Mouse (Mus musculus) cerebellum, adult 2 months (tissue): ENCODE results near the gene Gp9. TPM values are rescaled to one million over a fixed set of nuclear protein-coding genes. Genes with fewer than 3 reads are reported as not detected.
A peak's percentile ranks its signal among the peaks of the same experiment; 100 is the strongest.

ENCODE experiments used
- DNase-seq, 2 experiments: peaks; one replicate each; pipeline ENCODE4 v3.0.0; 2021
- H3K27ac ChIP-seq: fragments of 200-500 bp; 2 replicates; pipeline ENCODE4 v1.5.1; 2012; ENCODE audit warnings: low read length, control low read depth, inconsistent platforms; ENCODE audit not compliant: insufficient read depth
- H3K27me3 ChIP-seq: fragments of 200-500 bp; 2 replicates; pipeline ENCODE4 v1.6.1; 2012; ENCODE audit warnings: inconsistent platforms, mild to moderate bottlenecking, low read length, moderate library complexity; ENCODE audit not compliant: control insufficient read depth, insufficient read depth
- H3K4me1 ChIP-seq: fragments of 200-500 bp; 2 replicates; pipeline ENCODE4 v1.6.1; 2011; ENCODE audit warnings: low read length; ENCODE audit not compliant: control insufficient read depth, insufficient read depth
- H3K4me3 ChIP-seq: fragments of 200-500 bp; replicated peaks from 2 replicates; pipeline ENCODE3; 2011; ENCODE audit warnings: mild to moderate bottlenecking, low read depth, low read length, control low read depth; ENCODE audit not compliant: insufficient read depth
- CTCF ChIP-seq: fragments of 200-500 bp; IDR thresholded peaks from 2 replicates; pipeline ENCODE4 v1.5.1; 2011; ENCODE audit warnings: low read depth, mild to moderate bottlenecking, control low read depth, low read length, moderate library complexity, borderline replicate concordance; ENCODE audit not compliant: insufficient read depth
- POLR2A ChIP-seq: fragments of 200-500 bp; IDR thresholded peaks from 2 replicates; pipeline ENCODE4 v1.6.1; 2011; ENCODE audit warnings: low read length, control low read depth, borderline replicate concordance; ENCODE audit not compliant: insufficient read depth
- WGBS: fragments of 180-500 bp; shearing (Covaris S2); methylation state at CpG from one replicate; pipeline ENCODE4 v1.1.7; 2018; 5-methylcytosine and 5-hydroxymethylcytosine counted together
- polyA plus RNA-seq: library from polyadenylated mRNA; depleted of rRNA; stranded (reverse); fragments of >200 nt; gene quantifications from 2 replicates; pipeline ENCODE4 v1.2.3, GENCODE M21; 2012; rRNA removed

Gp9 gene
- polyA plus RNA-seq, 1 experiment = 0.49 TPM

DNA sequence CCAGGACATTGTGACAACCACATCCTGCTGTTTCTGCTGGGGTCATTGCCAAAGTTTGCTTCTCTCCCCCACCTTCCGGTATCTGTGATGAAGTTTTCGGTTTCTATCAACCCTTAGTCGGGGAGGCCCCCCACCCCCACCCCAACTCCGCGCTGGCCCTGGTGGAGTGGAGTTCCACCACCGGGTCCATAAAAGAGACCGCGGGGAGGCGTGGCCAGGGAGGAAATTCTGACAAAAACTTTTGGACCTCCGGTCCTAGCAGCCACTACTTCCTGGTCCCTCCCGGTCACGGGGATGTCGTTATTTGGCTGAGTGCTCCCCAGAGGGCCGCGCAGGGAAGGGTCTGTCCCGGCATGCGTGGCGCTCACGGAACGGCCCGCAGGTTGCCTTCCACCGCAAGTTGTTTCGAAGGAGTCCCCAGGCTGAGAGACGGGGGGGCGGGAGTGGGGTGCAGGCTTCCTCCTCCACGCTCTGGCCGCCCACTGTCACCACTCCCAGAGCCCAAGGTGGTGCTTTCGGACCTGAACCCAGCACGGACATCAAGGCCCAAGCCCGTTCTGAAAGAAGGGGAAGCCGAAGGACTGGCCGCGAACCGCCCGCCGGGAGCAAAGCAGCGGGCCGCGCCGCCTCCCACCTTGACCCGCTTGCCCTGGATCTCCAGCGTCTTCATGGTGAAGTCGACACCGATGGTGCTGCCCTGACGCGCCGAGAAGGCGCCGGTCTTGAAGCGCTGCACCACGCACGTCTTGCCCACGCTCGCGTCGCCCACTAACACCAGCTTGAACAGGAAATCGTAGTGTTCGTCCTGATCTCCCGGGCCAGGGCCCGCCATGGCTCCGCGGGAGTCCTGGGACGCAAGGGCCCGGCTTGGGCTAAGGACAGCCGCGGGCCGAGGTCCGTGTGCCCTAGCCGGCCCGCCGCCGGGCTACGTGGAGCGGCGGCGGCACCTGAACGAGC, 33.1 kb downstream of the Gp9 start:
- Histone ChIP-seq H3K27me3 (no peaks in the 10 kb centered on the region), H3K4me3 (peak overlapping the region; percentile 65), H3K4me1 (peaks cover 11% of the 10 kb centered on the region), H3K27ac (peak overlapping the region; percentile 34)
- no peak for TF ChIP-seq POLR2A
- no peak for TF ChIP-seq CTCF
- DNase-seq = peak in 1 of 2 experiments; percentile 37
- WGBS = under 1% methylated on average over 77 of the region's 77 CpGs

DNA sequence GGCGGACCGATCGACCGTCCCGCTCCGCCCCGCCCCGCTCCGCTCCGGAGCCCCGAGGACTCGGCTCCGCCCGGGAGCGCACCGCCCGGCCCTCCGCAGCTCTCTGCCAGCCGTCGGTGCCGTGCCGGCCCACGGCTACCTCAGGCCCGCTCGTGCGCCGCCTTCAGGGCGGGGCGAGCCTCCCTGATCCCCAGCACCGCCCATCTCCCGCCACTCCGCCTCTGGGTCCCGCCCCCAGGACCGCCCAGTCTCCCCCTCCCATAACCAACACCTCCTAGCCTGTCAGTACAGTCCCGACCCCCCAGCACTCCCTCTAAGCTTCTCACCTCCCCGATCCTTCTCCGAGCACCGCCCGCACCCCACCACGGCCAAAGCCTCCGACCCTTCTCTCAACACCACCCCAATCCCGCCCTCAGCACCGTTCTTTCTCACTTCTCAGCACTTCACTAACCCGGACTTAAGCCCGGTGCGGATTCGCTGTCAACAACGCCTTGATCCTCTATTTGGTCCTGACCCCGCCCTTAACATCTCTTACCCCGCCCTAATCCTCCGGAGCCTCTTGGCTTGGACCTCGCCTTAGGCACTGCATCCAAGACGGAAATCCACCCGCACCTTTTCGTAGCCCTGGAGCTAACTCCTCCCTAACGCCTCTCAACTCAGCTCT, 33.9 kb downstream of the Gp9 start, which contains the start of gene Rab43:
Gene Rab43 (minus strand): TSS at position 490 of the 664 bp plus-strand sequence.
- Histone ChIP-seq H3K27me3 (no peaks in the 10 kb centered on the region), H3K4me3 (peak within 1 kb of the TSS; percentile 65), H3K4me1 (peaks cover 11% of the 10 kb centered on the region), H3K27ac (peak within 1 kb of the TSS; percentile 34)
- WGBS = under 1% methylated on average over 55 of the region's 56 CpGs
- TF ChIP-seq CTCF (no peak), POLR2A (peak; percentile 69)
- peak; percentile 91 to 92 for DNase-seq

DNA sequence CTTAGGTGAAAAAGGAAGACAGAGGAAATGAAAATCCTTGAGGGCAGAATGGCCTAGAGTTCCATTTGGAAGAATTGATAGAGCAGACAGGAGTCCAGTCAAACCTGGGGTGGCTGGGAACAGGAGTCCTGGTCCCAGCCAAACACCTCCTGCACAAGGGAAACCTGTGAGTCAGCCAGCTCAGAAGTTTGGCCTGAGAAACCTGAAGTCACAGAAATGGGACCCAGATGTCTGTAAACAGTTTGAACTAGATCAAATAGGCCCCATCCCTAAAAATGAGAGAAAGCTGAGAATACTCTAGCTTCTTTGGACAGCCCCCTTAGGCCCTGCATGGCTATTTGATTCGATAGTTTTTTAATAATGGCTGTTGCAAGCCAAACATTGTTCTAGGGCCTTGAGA, 34.8 kb downstream of the Gp9 start:
- H3K27ac ChIP-seq = no peak overlapping the region
- no peak for DNase-seq
- 89% methylated on average over 1 of the region's 1 CpGs for WGBS
- peaks cover 8% of the 10 kb centered on the region; the same call in 1 of the 2 replicates for H3K4me1 ChIP-seq
- TF ChIP-seq POLR2A = no peak
- no peak for TF ChIP-seq CTCF
- H3K4me3 ChIP-seq = no peak overlapping the region
- H3K27me3 ChIP-seq = no peaks in the 10 kb centered on the region

DNA sequence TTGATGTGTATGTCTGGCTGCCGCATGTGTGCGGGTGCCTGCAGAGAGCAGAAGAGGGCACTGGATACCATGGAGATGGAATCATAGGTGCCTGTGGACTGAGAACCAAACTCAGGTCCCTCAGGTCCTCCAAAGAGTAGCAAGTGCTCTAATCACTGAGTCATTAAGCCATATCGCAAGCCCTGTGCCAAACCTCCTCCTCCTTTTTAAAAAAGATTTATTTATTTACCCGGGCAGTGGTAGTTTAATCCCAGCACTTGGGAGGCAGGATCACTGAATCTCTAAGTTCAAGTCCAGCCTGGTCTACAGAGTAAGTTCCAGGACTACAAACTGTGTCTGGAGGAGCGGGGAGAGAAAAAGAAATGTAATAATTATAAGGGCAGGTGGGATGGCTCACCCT, 36.6 kb downstream of the Gp9 start:
- DNase-seq = no peak
- peaks cover 5% of the 10 kb centered on the region; the same call in 1 of the 2 replicates for H3K4me1 ChIP-seq
- H3K4me3 ChIP-seq = no peak overlapping the region
- no peak for TF ChIP-seq CTCF
- TF ChIP-seq POLR2A = no peak
- WGBS = 92% methylated on average over 5 of the region's 5 CpGs
- H3K27ac ChIP-seq = no peak overlapping the region
- no peaks in the 10 kb centered on the region for H3K27me3 ChIP-seq

DNA sequence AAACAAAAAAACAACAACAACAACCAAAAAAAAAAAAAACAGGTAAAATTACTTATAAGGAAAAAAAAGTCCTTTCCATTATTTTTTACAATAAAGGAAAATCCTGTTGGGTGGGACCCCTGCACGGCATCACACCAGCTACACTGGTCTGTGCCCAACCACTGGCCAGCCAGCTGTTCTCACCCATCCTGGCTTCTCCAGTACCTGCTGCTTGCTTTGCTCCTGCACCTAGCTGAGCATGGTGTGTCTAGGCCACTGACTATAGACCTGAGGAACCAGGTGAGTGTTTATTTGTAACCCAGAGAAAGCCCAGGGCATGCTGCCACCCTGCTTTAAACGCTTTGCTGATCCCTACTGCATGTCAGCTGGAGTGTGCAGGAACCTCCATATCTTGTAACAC, 42.5 kb downstream of the Gp9 start:
- Histone ChIP-seq H3K27me3 (no peaks in the 10 kb centered on the region), H3K4me1 (no peaks in the 10 kb centered on the region), H3K4me3 (no peak overlapping the region), H3K27ac (no peak overlapping the region)
- TF ChIP-seq CTCF (no peak), POLR2A (no peak)
- WGBS = 91% methylated on average over 2 of the region's 2 CpGs
- no peak for DNase-seq

Other genes with a start within 250 kb of the Gp9 start
- 0.39 and 0.70 TPM in 2 replicates for gene Arhgap25, start 244.8 kb upstream of the Gp9 start, polyA plus RNA-seq
- 0.03 and 0.13 TPM in 2 replicates for gene Prokr1, start 187.3 kb upstream of the Gp9 start, polyA plus RNA-seq
- 4.6 and 5.0 TPM in 2 replicates for gene Aplf, start 105.9 kb upstream of the Gp9 start, polyA plus RNA-seq
- gene Efcc1, start 47.2 kb upstream of the Gp9 start, polyA plus RNA-seq = 4.0 and 4.5 TPM in 2 replicates
- 18.9 and 19.4 TPM in 2 replicates for gene Rab43, start 34.1 kb downstream of the Gp9 start, polyA plus RNA-seq
- 4.9 and 5.7 TPM in 2 replicates for gene Gm45140, start 57.7 kb downstream of the Gp9 start, polyA plus RNA-seq
- 36.2 and 36.4 TPM in 2 replicates for gene Isy1, start 60.7 kb downstream of the Gp9 start, polyA plus RNA-seq
- 347 and 359 TPM in 2 replicates for gene Cnbp, start 73.0 kb downstream of the Gp9 start, polyA plus RNA-seq
- 262 and 265 TPM in 2 replicates for gene Copg1, start 109.7 kb downstream of the Gp9 start, polyA plus RNA-seq
- 45.9 and 49.9 TPM in 2 replicates for gene Hmces, start 135.9 kb downstream of the Gp9 start, polyA plus RNA-seq
- gene H1fx, start 203.6 kb downstream of the Gp9 start, polyA plus RNA-seq = 37.1 and 38.2 TPM in 2 replicates